ENCODE assay signal across 8 mouse cellular contexts in genomic region chrX:20730048-20730447, GRCm38 (mm10). TPM values are rescaled to one million over a fixed set of nuclear protein-coding genes. Genes with fewer than 3 reads are reported as not detected.
DNase-seq lines count a peak whose midpoint lies in the region; TF ChIP-seq lines count a peak whose summit lies in the region.
"Not testable (repeated sequence)": the region's sequence is repeated elsewhere in the genome, so short reads cannot be mapped to it uniquely, and the experiment has no call there.

No protein-coding gene starts in this region.

- not testable (repeated sequence) for H3K4me1 ChIP-seq in ES-Bruce4 (ENCODE audit: control insufficient read depth, insufficient read depth, low read length)

- intact Hi-C loops in heart, postnatal 14 days (cut with DNase I): not testable (repeated sequence)

- peak; percentile 52 for DNase-seq in adrenal gland, postnatal 14 days
- DNase-seq in gastrocnemius, postnatal 10 days: peak; percentile 3
- peak; percentile 2 to 21 for DNase-seq in heart, postnatal 14 days
- peak; percentile 8 for DNase-seq in kidney, adult 18-20 months
- peak; percentile 33 for DNase-seq in liver
- DNase-seq in lung, postnatal 25 days (ENCODE audit: low spot score): peak; percentile 12
- DNase-seq in testis, postnatal 14 days (ENCODE audit: low spot score): peak; percentile 25

- H3K9me3 ChIP-seq in ES-Bruce4 (replicated peaks; ENCODE audit: control insufficient read depth, insufficient read depth, low read length, poor library complexity, severe bottlenecking): not testable (repeated sequence)

- TF ChIP-seq POLR2A in ES-Bruce4 (IDR thresholded peaks at IDR 0.05; ENCODE audit: insufficient read depth, low read length): not testable (repeated sequence)

- not testable (repeated sequence) for TF ChIP-seq EP300 in ES-Bruce4 (IDR thresholded peaks at IDR 0.05; ENCODE audit: insufficient read depth, low read depth, low read length)

- not testable (repeated sequence) for H3K27me3 ChIP-seq in ES-Bruce4 (ENCODE audit: control insufficient read depth, insufficient read depth, low read length, poor library complexity, severe bottlenecking)

- H3K36me3 ChIP-seq in ES-Bruce4 (ENCODE audit: control insufficient read depth, insufficient read depth, low read length, poor library complexity, severe bottlenecking): not testable (repeated sequence)

- not testable (repeated sequence) for H3K9ac ChIP-seq in ES-Bruce4 (ENCODE audit: low read depth, poor library complexity, severe bottlenecking)

- peak overlapping the region; percentile 28; the same call in 1 of the 2 replicates for H3K27ac ChIP-seq in ES-Bruce4 (ENCODE audit: insufficient read depth, low read length)

- not testable (repeated sequence) for TF ChIP-seq CTCF in ES-Bruce4 (IDR thresholded peaks at IDR 0.05; ENCODE audit: low read depth, low read length)

- H3K4me3 ChIP-seq in ES-Bruce4 (ENCODE audit: low read depth, low read length): not testable (repeated sequence)

RNA-seq across cellular contexts. Expression of gene Usp11, which starts 26.3 kb away (rescaled TPM):
- polyA plus RNA-seq in ES-Bruce4 (2011; ENCODE audit: insufficient read depth, insufficient read length, low read depth, missing spikeins): 50.9 and 52.2 TPM in 2 replicates
- 23.2 and 24.3 TPM in 2 replicates for total RNA-seq in adrenal gland, postnatal 14 days (2021)
- total RNA-seq in gastrocnemius, postnatal 10 days (2021): 1 to 10 TPM; 7.0 to 9.2 TPM
- 1 to 10 TPM; 4.8 to 5.2 TPM for total RNA-seq in heart, postnatal 14 days (2021)

RNA-seq across cellular contexts. Expression of gene Cdk16, which starts 42.3 kb away (rescaled TPM):
- polyA plus RNA-seq in ES-Bruce4 (2011; ENCODE audit: insufficient read depth, insufficient read length, low read depth, missing spikeins): 83.3 and 94.9 TPM in 2 replicates
- total RNA-seq in adrenal gland, postnatal 14 days (2021): 164 and 183 TPM in 2 replicates
- 100 to 1,000 TPM; 128 to 139 TPM for total RNA-seq in gastrocnemius, postnatal 10 days (2021)
- 100 to 1,000 TPM; 156 to 185 TPM for total RNA-seq in heart, postnatal 14 days (2021)
